Mouse (Mus musculus) kidney, postnatal 36 days (tissue): Measurements from ENCODE around the gene Il1rl2.
"Not testable (repeated sequence)": the region's sequence is repeated elsewhere in the genome, so short reads cannot be mapped to it uniquely, and the experiment has no call there.

Source experiments
- DNase-seq, 2 experiments: peaks; one replicate each; pipeline ENCODE4 v3.0.0; 2021 to 2022; ENCODE audit warnings: mixed read lengths in 2 of 2

The Il1rl2 gene

GRCm38 (mm10) chr1:40324457-40324856 is at the start of gene Il1rl2:
TSS of gene Il1rl2 (plus strand) at chr1:40324610.
- peak; percentile 29 to 33 for DNase-seq

GRCm38 (mm10) chr1:40275285-40276013 is 49.0 kb upstream of the Il1rl2 start:
- DNase-seq = peak in 1 of 2 experiments; percentile 30

GRCm38 (mm10) chr1:40277944-40278343 is 46.5 kb upstream of the Il1rl2 start:
- DNase-seq = no peak

GRCm38 (mm10) chr1:40278720-40279119 is 45.7 kb upstream of the Il1rl2 start:
- DNase-seq = no peak

- no peak for DNase-seq
Observed at GRCm38 (mm10) chr1:40279182-40279743, 45.1 kb upstream of the Il1rl2 start.

- no peak for DNase-seq
Observed at GRCm38 (mm10) chr1:40281950-40282349, 42.5 kb upstream of the Il1rl2 start.

- DNase-seq = no peak
Observed at GRCm38 (mm10) chr1:40282394-40282793, 42.0 kb upstream of the Il1rl2 start.

GRCm38 (mm10) chr1:40283995-40284394 is 40.4 kb upstream of the Il1rl2 start:
- DNase-seq = no peak

- DNase-seq = no peak
Observed at GRCm38 (mm10) chr1:40290489-40291255, 33.7 kb upstream of the Il1rl2 start.

- no peak for DNase-seq
Observed at GRCm38 (mm10) chr1:40292231-40292630, 32.2 kb upstream of the Il1rl2 start.

GRCm38 (mm10) chr1:40293891-40294290 is 30.5 kb upstream of the Il1rl2 start:
- peak in 1 of 2 experiments; percentile 36 for DNase-seq

GRCm38 (mm10) chr1:40294824-40295223 is 29.6 kb upstream of the Il1rl2 start:
- DNase-seq = no peak

GRCm38 (mm10) chr1:40298053-40298452 is 26.4 kb upstream of the Il1rl2 start:
- no peak for DNase-seq

GRCm38 (mm10) chr1:40303179-40303866 is 21.1 kb upstream of the Il1rl2 start:
- DNase-seq = no peak

- not testable (repeated sequence) for DNase-seq
Observed at GRCm38 (mm10) chr1:40304321-40304720, 20.1 kb upstream of the Il1rl2 start.

- no peak for DNase-seq
Observed at GRCm38 (mm10) chr1:40306111-40306510, 18.3 kb upstream of the Il1rl2 start.

- DNase-seq = peak in 1 of 2 experiments; percentile 12
Observed at GRCm38 (mm10) chr1:40311123-40311522, 13.3 kb upstream of the Il1rl2 start.

- no peak for DNase-seq
Observed at GRCm38 (mm10) chr1:40311625-40312024, 12.8 kb upstream of the Il1rl2 start.

GRCm38 (mm10) chr1:40314016-40314415 is 10.4 kb upstream of the Il1rl2 start:
- no peak for DNase-seq

- no peak for DNase-seq
Observed at GRCm38 (mm10) chr1:40317657-40318056, 6.8 kb upstream of the Il1rl2 start.

- no peak for DNase-seq
Observed at GRCm38 (mm10) chr1:40321824-40322223, 2.6 kb upstream of the Il1rl2 start.

- DNase-seq = no peak
Observed at GRCm38 (mm10) chr1:40322543-40322942, 1.9 kb upstream of the Il1rl2 start.
